Mouse (Mus musculus) gastrocnemius, postnatal 4 days (tissue): ENCODE measurements around the gene Raet1e. TPM values are rescaled to one million over a fixed set of nuclear protein-coding genes. Genes with fewer than 3 reads are reported as not detected.
"Not testable (repeated sequence)": the region's sequence is repeated elsewhere in the genome, so short reads cannot be mapped to it uniquely, and the experiment has no call there.

Experiments
- DNase-seq, 2 experiments: peaks; one replicate each; pipeline ENCODE4 v3.0.0; 2021 to 2022; ENCODE audit warnings: low spot score in 2 of 2, mixed read lengths in 2 of 2
- total RNA-seq, 2 experiments: library from RNA; stranded (reverse); gene quantifications; 2 replicates each; pipeline ENCODE4 v1.2.3; 2021

Raet1e gene
- total RNA-seq, 2 experiments from 2014 or later, result 1.6 to 1.8 TPM

DNA sequence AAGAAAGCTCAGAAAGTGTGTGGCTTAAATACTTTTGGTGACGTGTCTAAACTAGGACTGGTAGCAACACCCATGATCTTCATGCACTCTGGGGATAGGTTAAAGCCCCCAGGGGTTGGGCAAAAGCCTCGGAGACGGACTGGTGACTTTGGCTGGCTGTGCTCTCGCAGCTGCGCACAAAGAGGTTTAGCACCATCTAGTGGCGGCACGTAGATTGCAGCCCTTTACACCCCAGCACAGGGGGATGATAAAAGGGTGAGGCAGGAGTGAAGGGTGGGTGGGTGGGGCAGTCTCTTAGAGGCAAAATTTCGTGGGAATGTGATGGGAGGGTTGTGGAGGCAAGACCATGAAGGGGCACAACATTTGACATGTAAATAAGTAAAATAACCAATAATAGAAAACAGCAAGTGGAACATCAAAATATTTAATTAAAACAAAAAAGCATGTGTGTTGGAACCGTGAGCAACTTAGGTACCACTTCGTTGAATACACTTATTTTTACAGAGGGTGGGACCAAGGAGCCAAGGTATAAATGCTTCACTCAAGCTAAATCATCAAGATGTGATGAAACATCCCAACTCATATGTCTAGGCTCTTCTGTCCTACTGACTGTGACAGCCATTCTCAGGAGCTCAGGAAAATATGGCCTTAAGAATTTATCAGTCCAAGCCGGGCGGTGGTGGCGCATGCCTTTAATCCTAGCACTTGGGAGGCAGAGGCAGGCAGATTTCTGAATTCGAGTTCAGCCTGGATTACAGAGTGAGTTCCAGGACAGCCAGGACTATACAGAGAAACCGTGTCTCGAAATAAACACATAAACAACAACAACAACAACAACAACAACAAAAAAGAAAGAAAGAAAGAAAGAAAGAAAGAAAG lies 5.6 kb downstream of the Raet1e start:
- DNase-seq, result peak in 1 of 2 experiments; percentile 57

- not testable (repeated sequence) for DNase-seq
Measured at GRCm38 (mm10) chr10:22165328-22166003, 7.1 kb downstream of the Raet1e start.

DNA sequence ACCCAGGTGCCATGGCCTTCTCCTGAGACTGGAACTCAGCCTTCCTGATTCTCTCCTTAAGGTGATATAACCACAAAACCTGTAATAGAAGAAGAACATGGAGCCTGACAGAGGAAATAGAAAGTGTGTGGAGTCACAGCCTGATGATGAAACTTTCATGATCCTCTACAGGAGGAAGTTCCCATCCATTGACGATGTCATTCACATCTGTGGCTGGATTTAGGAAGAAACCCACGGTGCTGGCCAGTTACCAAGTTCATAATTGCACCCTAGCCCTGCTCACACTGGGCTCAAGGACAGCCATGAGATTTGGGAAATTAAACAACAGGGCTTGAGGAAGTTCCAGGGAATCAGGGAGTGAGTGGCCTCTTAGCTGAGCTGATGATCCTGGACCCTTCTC lies 7.7 kb downstream of the Raet1e start:
- DNase-seq, result not testable (repeated sequence)

DNA sequence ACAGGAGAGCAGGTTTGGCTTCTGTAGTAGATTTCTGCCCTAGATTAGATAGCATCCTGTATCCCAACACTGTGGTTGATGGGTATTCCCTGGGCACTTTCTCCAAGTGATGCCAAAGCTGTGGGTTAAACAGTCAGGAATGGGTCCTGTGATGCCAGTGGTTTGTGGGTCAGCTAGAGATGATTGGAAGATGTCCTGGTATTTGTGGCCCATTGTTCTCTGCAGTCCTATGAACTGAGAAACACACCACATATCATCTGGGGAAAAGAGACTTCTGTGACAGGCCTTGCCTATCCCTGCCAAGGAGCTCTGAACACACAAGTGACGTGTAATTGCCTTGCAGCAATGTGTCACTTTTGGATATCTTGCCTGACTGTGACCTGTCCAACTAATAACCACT lies 8.7 kb downstream of the Raet1e start:
- not testable (repeated sequence) for DNase-seq

GRCm38 (mm10) chr10:22169116-22169515 lies 10.7 kb downstream of the Raet1e start:
- DNase-seq, result not testable (repeated sequence)

DNA sequence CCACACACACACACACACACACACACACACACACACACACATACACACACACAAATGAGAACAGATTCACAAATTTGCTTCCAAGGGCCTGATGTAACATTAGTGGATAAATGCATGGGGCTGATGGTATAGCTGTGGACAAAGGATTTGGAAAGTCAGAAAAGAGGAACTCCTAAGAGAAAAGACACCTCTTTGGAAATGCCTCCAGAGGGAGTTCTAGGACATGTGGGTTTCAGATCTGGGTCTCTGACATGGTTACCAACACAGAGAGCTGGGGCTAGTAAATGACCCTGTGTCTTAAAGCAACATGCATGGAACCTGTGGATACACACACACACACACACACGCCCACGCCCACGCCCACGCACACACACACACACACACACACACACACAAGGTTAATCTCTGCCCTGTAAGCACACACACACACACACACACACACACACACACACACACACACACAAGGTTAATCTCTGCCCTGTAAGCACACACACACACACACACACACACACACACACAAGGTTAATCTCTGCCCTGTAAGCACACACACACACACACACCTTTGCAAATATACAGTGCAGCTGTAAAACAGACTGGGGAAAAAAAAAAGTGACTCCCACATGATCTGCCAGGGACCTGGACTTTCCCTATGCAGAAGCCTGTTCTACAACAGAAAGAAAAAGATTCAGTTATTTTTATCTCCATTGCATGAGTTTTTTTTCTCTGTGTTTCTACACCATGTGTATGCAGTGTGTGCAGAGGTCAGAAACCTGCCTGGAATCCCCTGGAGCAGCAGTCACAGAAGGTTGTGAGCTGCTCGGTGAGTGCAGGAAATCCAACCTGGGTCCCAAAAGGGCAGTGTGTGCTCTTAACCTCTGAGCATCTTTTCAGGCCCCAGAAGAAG lies 14.3 kb downstream of the Raet1e start:
- DNase-seq, result not testable (repeated sequence)

DNA sequence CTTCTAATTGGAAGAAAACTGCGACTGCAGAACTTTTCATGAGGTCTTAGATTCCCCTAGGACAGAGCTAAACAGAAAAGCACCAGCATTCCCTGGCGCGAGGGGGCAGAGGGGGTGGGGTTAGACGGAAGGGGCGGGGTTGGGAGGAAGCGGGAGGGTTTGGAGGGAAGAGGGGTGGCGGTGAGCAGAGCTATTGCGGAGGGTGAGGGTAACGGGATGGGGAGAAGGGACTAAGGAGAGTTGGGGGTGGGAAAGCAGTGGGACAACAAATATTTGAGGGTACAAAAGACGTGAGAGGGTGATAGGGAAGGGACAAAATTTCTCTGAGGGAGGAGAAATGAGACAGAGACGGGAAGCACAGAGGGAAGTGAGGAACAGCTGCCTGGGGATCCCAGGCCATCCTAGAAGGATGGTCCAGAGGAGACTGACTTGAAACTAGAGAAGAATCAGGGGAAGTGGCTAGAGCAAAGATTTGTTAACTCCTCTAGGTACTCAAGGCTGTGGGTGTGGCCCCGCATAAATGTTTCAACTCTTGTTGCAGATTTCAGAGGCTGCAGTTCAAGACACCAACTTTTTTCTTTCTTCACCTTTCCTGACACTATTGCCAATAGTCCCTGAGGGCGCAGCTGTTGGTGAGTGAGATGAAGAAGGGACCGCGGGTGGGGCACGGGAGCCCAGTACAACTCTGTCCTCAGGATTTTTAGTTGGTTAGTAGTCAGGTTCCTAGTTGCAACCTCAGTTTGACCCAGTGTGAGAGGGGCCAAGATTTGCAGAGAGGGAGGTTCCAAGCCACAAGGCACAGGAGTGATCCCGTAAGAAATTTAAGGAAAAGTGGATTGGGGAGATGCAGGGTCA lies 15.2 kb downstream of the Raet1e start:
- DNase-seq, result not testable (repeated sequence)

DNA sequence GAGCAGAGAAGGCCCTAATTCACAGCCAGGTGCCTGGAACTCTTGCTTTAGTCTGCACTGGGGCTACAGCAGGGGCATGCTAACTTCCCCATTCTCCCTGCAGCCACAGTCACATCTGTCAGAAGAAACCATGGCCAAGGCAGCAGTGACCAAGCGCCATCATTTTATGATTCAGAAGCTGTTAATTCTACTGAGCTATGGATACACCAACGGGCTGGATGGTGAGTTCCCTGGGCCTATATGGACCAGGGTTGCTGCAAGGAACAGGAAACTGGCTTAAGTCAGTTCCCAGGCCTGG lies 15.8 kb downstream of the Raet1e start:
- not testable (repeated sequence) for DNase-seq

DNA sequence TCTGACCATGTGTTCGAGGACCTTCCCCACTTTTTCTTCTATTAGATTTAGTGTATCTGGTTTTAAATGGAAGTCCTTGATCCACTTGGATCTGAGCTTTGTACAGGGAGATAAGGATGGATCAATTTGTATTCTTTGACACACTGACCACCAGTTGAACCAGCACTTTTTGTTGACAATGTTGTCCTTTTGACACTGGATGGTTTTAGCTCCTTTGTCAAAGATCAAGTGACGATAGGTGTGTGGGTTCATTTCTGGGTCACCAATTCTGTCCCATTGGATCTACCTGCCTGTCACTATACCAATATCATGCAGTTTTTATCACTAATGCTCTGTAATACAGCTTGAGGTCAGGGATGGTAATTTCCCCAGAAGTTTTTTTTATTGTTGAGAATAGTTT lies 18.1 kb downstream of the Raet1e start:
- not testable (repeated sequence) for DNase-seq

- DNase-seq, result not testable (repeated sequence)
Measured at GRCm38 (mm10) chr10:22191035-22191434, 32.7 kb downstream of the Raet1e start.

- DNase-seq, result not testable (repeated sequence)
Measured at GRCm38 (mm10) chr10:22201352-22201751, 43.0 kb downstream of the Raet1e start.

GRCm38 (mm10) chr10:22202784-22203583 lies 44.6 kb downstream of the Raet1e start:
- not testable (repeated sequence) for DNase-seq

- not testable (repeated sequence) for DNase-seq
Measured at GRCm38 (mm10) chr10:22206443-22206842, 48.1 kb downstream of the Raet1e start.

DNA sequence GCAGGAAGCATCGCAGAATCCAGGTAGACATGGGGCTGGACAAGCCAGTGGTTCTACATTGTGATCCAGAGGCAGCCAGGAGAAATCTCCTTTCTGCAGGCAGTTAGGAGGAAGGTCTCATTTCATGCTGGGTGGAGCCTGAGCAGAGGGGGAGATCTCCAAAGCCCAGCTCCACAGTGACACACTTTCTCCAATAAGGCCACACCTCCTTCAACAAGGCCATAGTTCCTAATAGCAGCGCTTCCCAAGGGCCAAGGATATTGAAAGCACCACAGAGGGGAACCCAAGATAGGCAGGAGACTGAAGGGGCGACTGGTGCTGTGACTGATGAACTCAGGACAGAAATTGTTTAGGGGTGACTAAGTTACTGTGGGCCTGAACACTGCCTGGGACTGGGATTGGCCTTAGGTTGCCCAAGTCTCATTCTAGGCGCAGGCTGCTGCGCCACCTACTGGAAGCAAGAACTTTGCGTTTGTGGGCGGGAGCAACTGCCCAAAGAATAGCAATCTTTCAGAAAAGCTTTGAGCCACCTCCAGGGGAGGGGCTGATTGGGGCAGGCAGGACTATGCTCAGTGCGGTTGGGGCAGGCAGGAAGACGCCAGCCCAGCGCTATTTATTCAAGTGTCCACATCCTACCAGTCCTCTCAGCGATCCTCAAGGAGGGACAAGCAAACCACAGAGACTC lies 53.8 kb downstream of the Raet1e start:
- DNase-seq, result peak; percentile 23 to 39

- DNase-seq, result not testable (repeated sequence)
Measured at GRCm38 (mm10) chr10:22223474-22224349, 65.3 kb downstream of the Raet1e start.

DNA sequence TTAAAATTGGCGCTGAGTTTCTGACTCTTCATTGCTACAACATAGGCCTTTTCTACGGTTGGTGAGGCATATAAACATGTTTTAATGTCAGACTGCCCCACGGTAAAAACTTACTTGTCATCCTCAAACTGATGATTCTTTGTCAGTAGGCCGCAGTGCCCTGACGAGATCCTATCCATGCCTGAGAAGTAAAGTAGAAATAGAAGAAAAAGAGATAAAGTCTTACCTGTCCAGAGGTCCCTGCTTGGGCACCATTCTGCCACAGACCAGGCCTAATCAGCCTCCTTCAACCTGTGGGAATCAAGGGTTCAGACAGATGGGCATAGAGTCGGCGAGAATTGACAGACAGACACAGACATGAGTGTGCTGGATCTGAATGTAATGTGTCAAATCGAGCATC lies 106.7 kb downstream of the Raet1e start:
- no peak for DNase-seq

- not testable (repeated sequence) for DNase-seq
Measured at GRCm38 (mm10) chr10:22270879-22271786, 112.8 kb downstream of the Raet1e start.
